Mouse (Mus musculus) small intestine, adult 2 months (tissue): ENCODE measurements around the gene Mea1.

Experiments used
- CTCF ChIP-seq: fragments of 200-500 bp; IDR thresholded peaks from 2 replicates; pipeline ENCODE4 v1.5.1; 2012; ENCODE audit warnings: low read depth, mild to moderate bottlenecking, control low read depth, inconsistent platforms, low read length, moderate library complexity, mixed read lengths; ENCODE audit not compliant: insufficient replicate concordance, insufficient read length; ENCODE audit errors: extremely low read depth
- POLR2A ChIP-seq: fragments of 200-500 bp; IDR thresholded peaks from 2 replicates; pipeline ENCODE4 v1.6.1; 2012; ENCODE audit warnings: low read depth, mild to moderate bottlenecking, control low read depth, inconsistent platforms, low read length, moderate library complexity

DNA sequence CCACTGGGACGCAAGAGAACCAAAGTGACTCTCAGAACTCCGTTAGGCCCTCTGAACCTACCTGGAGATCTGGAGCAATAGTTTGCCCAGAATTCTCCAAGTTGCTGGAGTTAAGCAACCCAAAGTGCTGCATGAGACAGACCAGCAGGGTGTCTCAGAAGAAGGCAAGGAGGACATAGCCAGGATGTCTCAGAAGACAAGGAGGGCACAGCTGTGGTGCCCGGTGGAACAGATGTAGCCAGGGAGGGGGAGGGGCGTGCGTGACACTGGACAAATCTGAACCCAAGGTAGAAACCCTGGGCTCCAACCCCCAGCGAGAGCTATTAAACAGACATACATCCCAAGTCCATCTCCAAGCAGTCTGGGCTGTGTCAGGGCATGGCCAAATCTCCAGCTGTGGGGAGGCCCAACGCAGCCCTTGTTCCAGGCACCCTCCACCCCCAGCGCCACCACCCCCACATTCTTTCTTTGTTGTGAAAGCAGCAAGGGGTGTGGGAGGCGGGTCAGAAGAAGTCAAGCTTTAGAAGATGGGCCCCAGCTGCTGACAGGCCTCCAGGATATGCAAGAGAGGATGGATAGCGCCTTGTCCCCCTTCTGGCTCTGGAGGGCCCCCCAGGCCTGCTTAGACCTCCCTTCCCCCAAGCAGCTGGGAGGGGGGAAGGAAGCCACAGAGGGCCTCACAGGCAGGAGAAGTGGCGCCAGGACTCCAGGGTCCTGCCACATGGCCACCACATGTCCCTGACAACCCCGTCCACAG, 48.7 kb upstream of the Mea1 start:
- TF ChIP-seq CTCF: no peak
- no peak for TF ChIP-seq POLR2A
